Mouse (Mus musculus) CH12.LX (cell line): ENCODE data around the gene H1foo.

Source experiments
- CHD1 ChIP-seq: IDR thresholded peaks from 2 replicates; pipeline ENCODE4 v1.6.1; 2012; ENCODE audit warnings: low read depth, low read length, improper control_type of control experiment, inconsistent platforms
- CHD2 ChIP-seq: IDR thresholded peaks from 2 replicates; pipeline ENCODE4 v1.6.1; 2011; ENCODE audit warnings: low read length, improper control_type of control experiment
- CTCF ChIP-seq, 2 experiments: IDR thresholded peaks in 1 of 2; conservative IDR thresholded peaks in 1 of 2; 2 replicates each; pipeline ENCODE4 v1.5.1; 2011 to 2012; ENCODE audit warnings: low read depth in 2 of 2, low read length in 2 of 2, improper control_type of control experiment in 1 of 2, inconsistent platforms in 1 of 2, mild to moderate bottlenecking in 1 of 2, moderate library complexity in 1 of 2
- EP300 ChIP-seq: IDR thresholded peaks from 2 replicates; pipeline ENCODE4 v1.6.1; 2011; ENCODE audit warnings: low read length, improper control_type of control experiment
- GABPA ChIP-seq: IDR thresholded peaks from 2 replicates; pipeline ENCODE4 v1.6.1; 2012; ENCODE audit warnings: low read depth, low read length, improper control_type of control experiment, inconsistent platforms; ENCODE audit not compliant: insufficient replicate concordance
- KAT2A ChIP-seq: IDR thresholded peaks from 2 replicates; pipeline ENCODE4 v1.6.1; 2012; ENCODE audit warnings: low read length, improper control_type of control experiment, inconsistent platforms; ENCODE audit not compliant: insufficient replicate concordance
- MEF2A ChIP-seq: IDR thresholded peaks from 2 replicates; pipeline ENCODE4 v1.6.1; 2014; ENCODE audit warnings: low read depth, mild to moderate bottlenecking, inconsistent platforms, low read length, improper control_type of control experiment, borderline replicate concordance
- NELFE ChIP-seq: IDR thresholded peaks from 2 replicates; pipeline ENCODE4 v1.6.1; 2011; ENCODE audit warnings: low read depth, low read length, improper control_type of control experiment
- PAX5 ChIP-seq: IDR thresholded peaks from 2 replicates; pipeline ENCODE4 v1.6.1; 2012; ENCODE audit warnings: low read length, inconsistent platforms, mixed read lengths
- POLR2A ChIP-seq: IDR thresholded peaks from 2 replicates; pipeline ENCODE4 v1.6.1; 2011; ENCODE audit warnings: low read depth, mild to moderate bottlenecking, improper control_type of control experiment, low read length
- SIN3A ChIP-seq: IDR thresholded peaks from 2 replicates; pipeline ENCODE4 v1.6.1; 2012; ENCODE audit warnings: low read length, improper control_type of control experiment, inconsistent platforms
- USF1 ChIP-seq: IDR thresholded peaks from 2 replicates; pipeline ENCODE4 v1.6.1; 2014; ENCODE audit warnings: low read depth, mild to moderate bottlenecking, inconsistent platforms, low read length, improper control_type of control experiment
- USF2 ChIP-seq: conservative IDR thresholded peaks from 2 replicates; pipeline ENCODE4 v1.6.1; 2011; ENCODE audit warnings: low read depth, low read length, improper control_type of control experiment
- ZC3H11A ChIP-seq: IDR thresholded peaks from 2 replicates; pipeline ENCODE4 v1.6.1; 2012; ENCODE audit warnings: low read depth, mild to moderate bottlenecking, inconsistent platforms, low read length, improper control_type of control experiment

DNA sequence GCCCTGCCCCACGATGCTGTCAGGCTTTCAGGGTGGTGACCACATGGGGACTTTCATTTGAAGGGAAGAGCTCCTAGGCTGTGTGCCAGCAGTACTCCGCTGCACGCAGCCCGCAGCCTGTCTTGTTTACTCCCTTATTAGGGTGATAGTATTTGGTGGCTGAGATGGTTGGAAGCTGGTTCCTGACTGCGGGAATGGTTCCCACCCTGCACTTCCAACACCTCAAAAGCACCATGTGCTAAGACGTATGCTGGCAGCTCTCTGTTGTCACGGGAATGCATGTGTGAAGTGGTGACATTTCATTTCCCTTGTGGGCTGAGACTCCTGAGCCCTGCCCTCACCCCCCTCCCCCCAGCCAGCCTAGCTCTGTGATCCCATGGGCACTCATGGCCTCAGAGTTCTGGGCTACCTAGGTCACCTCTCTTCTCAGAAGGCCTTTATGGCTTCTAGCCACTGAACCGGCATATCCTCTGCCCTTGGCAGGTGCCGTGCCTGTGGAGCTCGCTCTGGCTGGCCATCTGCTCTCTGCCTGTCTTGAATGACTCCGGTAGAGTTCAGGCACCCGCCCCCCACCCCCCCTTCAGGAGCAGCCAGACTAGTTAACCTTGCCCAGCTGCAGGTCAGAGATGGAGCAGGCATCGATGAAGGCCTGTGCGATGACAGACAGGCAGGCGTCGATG lies 12.3 kb downstream of the H1foo start:
- TF ChIP-seq NELFE (no peak), PAX5 (no peak), CTCF (conservative IDR thresholded peaks at IDR 0.05 in 1 of 2, IDR thresholded peaks at IDR 0.05 in 1 of 2; ENCODE audit: low read depth in 2 of 2, low read length in 2 of 2) (no peak), GABPA (no peak), USF1 (no peak), POLR2A (no peak), SIN3A (no peak), CHD2 (no peak), USF2 (no peak), CHD1 (no peak), MEF2A (no peak), EP300 (no peak), KAT2A (no peak), ZC3H11A (no peak)
